Mouse (Mus musculus): ENCODE measurements around the gene Dnajb11.

Gene Dnajb11

GRCm38 (mm10) chr16:22857431-22858113, at the start of gene Dnajb11, which contains the start of gene Tbccd1:
Gene Dnajb11, plus strand, starts transcription at chr16:22857845.
Gene Tbccd1, minus strand, starts transcription at chr16:22857669.
- peak; percentile 98 for DNase-seq

- no peak for DNase-seq
These were observed 46.2 kb upstream of the Dnajb11 start, which contains the start of gene Crygs for GRCm38 (mm10) chr16:22811477-22811876. Gene Crygs, minus strand, starts transcription at chr16:22811577.

- no peak for DNase-seq
These were observed 36.9 kb upstream of the Dnajb11 start for GRCm38 (mm10) chr16:22820731-22821130.

GRCm38 (mm10) chr16:22832932-22833525, 24.6 kb upstream of the Dnajb11 start:
- no peak for DNase-seq

GRCm38 (mm10) chr16:22839146-22839857, 18.3 kb upstream of the Dnajb11 start:
- DNase-seq = no peak

GRCm38 (mm10) chr16:22842871-22843270, 14.8 kb upstream of the Dnajb11 start:
- DNase-seq = no peak

- DNase-seq = peak; percentile 81
These were observed 13.4 kb upstream of the Dnajb11 start for GRCm38 (mm10) chr16:22844061-22844801.

- DNase-seq = no peak
These were observed 12.8 kb upstream of the Dnajb11 start for GRCm38 (mm10) chr16:22844834-22845233.

- no peak for DNase-seq
These were observed 12.2 kb upstream of the Dnajb11 start for GRCm38 (mm10) chr16:22845481-22845880.

- DNase-seq = no peak
These were observed 10.0 kb upstream of the Dnajb11 start for GRCm38 (mm10) chr16:22847686-22848085.

GRCm38 (mm10) chr16:22848331-22848730, 9.3 kb upstream of the Dnajb11 start:
- no peak for DNase-seq

GRCm38 (mm10) chr16:22852709-22853108, 4.9 kb upstream of the Dnajb11 start:
- no peak for DNase-seq

GRCm38 (mm10) chr16:22856773-22857172, 872 bp upstream of the Dnajb11 start:
- DNase-seq = peak; percentile 24

- DNase-seq = no peak
These were observed 14.8 kb downstream of the Dnajb11 start for GRCm38 (mm10) chr16:22872397-22872796.

GRCm38 (mm10) chr16:22873369-22873768, 15.7 kb downstream of the Dnajb11 start:
- no peak for DNase-seq

GRCm38 (mm10) chr16:22876218-22877043, 18.8 kb downstream of the Dnajb11 start:
- no peak for DNase-seq

GRCm38 (mm10) chr16:22877660-22878390, 20.2 kb downstream of the Dnajb11 start:
- peak; percentile 17 for DNase-seq

GRCm38 (mm10) chr16:22878716-22879115, 21.1 kb downstream of the Dnajb11 start:
- DNase-seq = no peak

GRCm38 (mm10) chr16:22879945-22880595, 22.4 kb downstream of the Dnajb11 start:
- no peak for DNase-seq

GRCm38 (mm10) chr16:22880900-22881299, 23.3 kb downstream of the Dnajb11 start:
- no peak for DNase-seq

- no peak for DNase-seq
These were observed 23.8 kb downstream of the Dnajb11 start for GRCm38 (mm10) chr16:22881487-22881886.

Data from cerebellum, adult 9-10 months (tissue).